Mouse (Mus musculus) adrenal gland, postnatal 10 days (tissue): ENCODE data around the gene Rab23. TPM values are rescaled to one million over a fixed set of nuclear protein-coding genes. Genes with fewer than 3 reads are reported as not detected.

Experiments
- DNase-seq: peaks from one replicate; pipeline ENCODE4 v3.0.0; 2021; ENCODE audit warnings: mixed read lengths
- total RNA-seq, 2 experiments: library from RNA; stranded (reverse); gene quantifications; 2 replicates each; pipeline ENCODE4 v1.2.3; 2021

Rab23 gene
- total RNA-seq, 2 experiments from 2014 or later, result 11.6 to 14.6 TPM

- DNase-seq, result peak; percentile 49
Observed at GRCm38 (mm10) chr1:33768091-33768787, 48.6 kb downstream of the Rab23 start.

- no peak for DNase-seq
Observed at GRCm38 (mm10) chr1:33768827-33769226, 49.1 kb downstream of the Rab23 start.

- no peak for DNase-seq
Observed at GRCm38 (mm10) chr1:33771621-33772020, 51.9 kb downstream of the Rab23 start.

- no peak for DNase-seq
Observed at GRCm38 (mm10) chr1:33772106-33772505, 52.4 kb downstream of the Rab23 start.

DNA sequence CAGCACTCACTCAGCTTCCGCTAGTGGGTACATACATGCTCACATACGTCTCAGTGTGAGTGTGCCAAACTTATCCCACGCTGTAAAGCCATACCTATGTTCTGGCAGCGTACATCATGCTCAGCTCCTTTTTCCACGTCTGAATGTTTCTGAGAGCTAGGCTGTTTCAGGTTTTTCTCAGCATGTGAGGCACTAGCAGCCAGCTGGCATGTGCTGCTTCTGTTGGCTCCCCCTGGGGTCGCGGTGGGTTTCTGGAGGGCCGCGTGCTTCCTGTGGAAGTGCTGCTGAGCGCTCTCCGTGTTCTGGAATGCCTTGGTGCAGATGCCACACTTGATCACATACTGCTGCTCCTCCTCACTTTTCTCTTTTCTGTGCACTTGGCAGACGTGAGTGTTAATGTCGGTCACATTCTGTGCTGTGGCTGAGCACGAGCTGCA is 56.5 kb downstream of the Rab23 start:
- DNase-seq, result no peak

- no peak for DNase-seq
Observed at GRCm38 (mm10) chr1:33784561-33784960, 64.9 kb downstream of the Rab23 start.

- DNase-seq, result no peak
Observed at GRCm38 (mm10) chr1:33788072-33788471, 68.4 kb downstream of the Rab23 start.

GRCm38 (mm10) chr1:33788493-33788892 is 68.8 kb downstream of the Rab23 start:
- no peak for DNase-seq

Other genes starting within 250 kb of the Rab23 start
- gene Prim2, start 50.1 kb upstream of the Rab23 start, total RNA-seq, result 10 to 100 TPM in 1 of 2 experiments, 1 to 10 TPM in 1; 8.6 to 10.9 TPM
- 10 to 100 TPM; 15.7 to 19.8 TPM for gene Bag2, start 37.9 kb downstream of the Rab23 start, total RNA-seq
- gene Zfp451, start 94.7 kb downstream of the Rab23 start, total RNA-seq, result 10 to 100 TPM; 28.4 to 36.2 TPM
- 1 to 10 TPM; 1.5 TPM for gene Bend6, start 187.9 kb downstream of the Rab23 start, total RNA-seq
- gene Dst, start 188.3 kb downstream of the Rab23 start, total RNA-seq, result 100 to 1,000 TPM in 1 of 2 experiments, 10 to 100 TPM in 1; 95.3 to 136 TPM